Mouse (Mus musculus) cerebellum, postnatal 4 days (tissue): ENCODE results near the gene Rnf213.

Source experiments
- DNase-seq, 2 experiments: peaks; one replicate each; pipeline ENCODE4 v3.0.0; 2022; ENCODE audit warnings: low spot score in 2 of 2, mixed read lengths in 1 of 2

Rnf213 gene

DNA sequence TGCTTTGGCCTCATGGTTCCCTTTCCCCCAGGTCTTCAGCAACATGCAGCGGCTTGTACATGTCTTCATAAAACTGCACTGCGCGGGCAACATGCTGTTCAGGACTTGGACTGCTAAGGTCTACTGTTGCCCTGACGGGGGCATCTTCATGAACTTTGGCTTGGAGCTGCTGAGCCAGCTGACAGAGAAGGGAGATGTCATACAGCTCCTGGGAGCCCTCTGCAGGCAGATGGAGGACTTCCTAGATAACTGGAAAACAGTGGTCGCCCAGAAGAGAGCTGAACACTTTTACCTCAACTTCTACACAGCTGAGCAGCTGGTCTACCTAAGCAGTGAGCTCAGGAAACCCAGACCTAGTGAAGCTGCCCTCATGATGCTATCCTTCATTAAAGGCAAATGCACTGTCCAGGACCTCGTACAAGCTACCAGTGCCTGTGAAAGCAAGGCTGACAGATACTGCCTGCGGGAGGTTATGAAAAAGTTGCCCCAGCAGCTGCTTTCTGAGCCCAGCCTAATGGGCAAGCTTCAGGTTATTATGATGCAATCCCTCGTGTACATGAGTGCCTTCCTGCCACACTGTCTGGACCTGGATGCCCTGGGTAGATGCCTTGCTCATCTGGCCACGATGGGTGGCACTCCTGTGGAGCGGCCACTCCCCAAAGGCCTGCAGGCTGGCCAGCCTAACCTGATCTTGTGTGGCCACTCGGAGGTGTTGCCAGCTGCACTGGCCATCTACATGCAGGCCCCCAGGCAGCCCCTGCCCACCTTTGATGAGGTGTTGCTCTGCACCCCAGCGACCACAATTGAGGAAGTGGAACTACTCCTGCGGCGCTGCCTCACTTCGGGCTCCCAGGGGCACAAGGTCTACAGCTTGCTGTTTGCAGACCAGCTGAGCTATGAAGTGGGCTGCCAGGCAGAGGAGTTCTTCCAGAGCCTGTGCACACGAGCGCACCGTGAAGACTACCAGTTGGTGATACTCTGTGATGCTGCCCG lies 43.3 kb downstream of the Rnf213 start:
- peak in 1 of 2 experiments; percentile 9 for DNase-seq

DNA sequence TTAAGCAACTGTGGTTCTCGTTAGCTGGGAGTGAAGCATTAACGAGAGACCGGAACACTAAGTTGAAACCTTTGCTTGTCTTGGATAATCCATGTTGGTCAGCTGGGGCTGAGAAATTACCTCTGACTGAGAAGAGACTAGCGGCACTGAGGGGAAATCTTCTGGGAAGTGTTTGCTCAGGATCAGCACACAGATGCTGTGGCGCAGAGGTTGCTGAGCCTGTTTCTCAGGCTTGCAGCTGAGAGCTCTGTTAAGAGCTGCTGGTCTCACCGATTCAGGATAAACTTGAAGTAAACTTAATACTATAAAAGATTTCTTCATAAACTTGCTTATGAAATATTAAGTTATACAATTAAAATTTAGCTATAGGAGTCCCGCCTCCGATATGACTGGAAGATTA lies 45.9 kb downstream of the Rnf213 start:
- DNase-seq: no peak

DNA sequence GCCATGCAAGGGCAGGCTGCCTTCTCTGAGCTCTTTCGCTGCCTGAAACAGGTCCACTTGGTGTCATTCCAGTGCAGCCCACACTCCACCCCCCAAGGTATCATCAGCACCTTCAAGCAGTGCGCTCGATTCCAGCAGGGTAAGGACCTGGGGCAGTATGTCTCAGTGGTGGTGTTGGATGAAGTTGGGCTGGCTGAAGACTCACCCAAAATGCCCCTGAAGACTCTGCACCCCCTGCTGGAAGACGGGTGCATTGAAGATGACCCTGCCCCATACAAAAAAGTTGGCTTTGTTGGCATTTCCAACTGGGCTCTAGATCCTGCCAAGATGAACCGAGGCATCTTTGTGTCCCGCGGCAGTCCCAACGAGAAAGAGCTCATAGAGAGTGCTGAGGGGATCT lies 49.3 kb downstream of the Rnf213 start:
- no peak for DNase-seq

DNA sequence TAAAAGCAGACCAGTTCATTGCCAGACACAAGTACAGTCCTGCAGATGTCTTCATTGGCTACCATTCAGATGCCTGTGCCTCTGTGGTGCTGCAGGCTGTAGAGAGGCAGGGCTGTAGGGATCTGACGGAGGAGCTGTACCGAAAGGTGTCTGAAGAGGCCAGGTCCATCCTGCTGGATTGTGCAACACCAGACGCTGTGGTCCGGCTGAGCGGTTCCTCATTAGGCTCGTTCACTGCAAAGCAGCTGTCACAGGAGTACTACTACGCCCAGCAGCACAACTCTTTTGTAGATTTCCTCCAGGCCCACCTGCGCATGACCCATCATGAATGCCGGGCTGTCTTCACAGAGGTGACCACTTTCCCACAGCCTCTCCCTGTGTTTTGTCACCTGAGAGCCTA lies 50.5 kb downstream of the Rnf213 start:
- no peak for DNase-seq

DNA sequence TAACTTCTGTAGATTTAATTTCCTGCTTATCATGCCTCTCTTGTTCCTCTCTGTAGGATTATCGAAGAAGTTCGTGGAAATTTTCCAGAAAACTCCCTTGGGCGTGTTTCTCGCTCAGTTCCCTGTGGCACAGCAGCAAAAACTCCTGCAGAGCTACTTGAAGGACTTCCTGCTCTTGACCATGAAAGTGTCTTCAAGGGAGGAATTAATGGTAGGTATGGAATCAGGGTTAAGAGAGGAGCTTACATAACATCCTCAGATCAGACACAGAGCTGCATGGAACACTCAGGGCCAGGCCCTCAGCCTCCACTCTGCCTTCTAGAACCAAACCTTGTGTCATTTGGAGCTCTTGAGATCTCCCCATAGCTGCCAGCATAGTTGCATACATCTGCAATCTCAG lies 63.2 kb downstream of the Rnf213 start:
- DNase-seq: no peak

DNA sequence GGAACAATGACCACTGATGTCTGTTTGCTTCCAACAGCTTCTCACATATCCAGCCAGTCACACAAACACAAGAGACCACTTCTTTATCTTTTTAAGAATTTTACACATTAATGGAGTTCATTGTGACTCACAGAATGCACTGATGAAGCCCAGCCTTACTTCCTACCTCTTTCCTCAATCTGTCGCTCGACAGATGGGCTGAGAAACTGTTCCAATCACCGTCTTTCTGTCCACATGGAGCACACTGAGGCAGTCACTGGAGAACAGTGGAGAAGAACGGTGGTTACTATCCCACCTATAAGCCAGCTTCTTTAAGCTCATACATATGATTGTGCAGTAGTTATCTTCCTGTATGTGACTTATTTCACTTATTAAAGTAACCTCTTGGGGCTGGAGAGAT lies 85.0 kb downstream of the Rnf213 start:
- no peak for DNase-seq

DNA sequence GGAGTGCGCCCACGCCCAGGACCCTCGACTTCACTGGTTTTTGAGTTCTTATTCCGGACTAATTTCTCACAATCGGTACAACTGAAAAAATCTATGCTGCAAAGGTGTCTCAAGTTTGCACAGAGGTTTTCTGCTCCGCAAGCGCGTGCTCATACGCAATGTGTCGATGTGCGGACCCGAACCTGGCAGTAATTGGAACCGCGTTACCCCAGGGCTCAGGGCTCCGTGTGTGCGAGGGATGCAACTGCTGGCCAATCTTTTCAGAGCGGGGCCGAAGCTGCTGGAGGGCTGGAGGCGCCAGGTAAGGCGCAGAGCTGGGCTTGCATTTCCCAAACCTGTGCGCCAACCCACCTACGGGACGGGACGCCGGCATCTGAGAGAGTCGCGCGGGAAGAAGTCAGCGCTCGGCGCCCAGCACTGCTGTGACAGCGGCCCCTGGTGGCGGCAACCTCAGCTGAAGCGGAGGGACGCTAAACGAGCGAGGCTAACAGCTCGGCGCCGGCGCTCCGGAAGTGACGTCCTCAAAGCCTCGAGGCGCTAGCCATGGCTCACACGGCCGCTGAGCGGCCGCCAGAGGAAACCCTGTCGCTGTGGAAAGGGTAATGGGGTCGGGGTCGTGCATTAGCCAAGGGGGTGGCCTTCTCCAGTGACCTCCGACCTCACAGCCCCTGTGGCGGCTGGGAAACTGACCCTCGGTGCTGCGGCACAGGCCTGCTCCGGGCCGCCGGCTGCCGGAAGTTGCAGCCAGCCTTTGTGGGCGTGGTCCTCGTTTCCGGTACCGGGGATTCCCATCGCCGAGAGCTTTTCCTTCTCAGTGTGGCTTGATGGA lies 98.2 kb downstream of the Rnf213 start, which contains the start of gene Endov:
Gene Endov, plus strand, starts transcription at position 487 of the 829 bp plus-strand sequence.
- peak; percentile 100 for DNase-seq

DNA sequence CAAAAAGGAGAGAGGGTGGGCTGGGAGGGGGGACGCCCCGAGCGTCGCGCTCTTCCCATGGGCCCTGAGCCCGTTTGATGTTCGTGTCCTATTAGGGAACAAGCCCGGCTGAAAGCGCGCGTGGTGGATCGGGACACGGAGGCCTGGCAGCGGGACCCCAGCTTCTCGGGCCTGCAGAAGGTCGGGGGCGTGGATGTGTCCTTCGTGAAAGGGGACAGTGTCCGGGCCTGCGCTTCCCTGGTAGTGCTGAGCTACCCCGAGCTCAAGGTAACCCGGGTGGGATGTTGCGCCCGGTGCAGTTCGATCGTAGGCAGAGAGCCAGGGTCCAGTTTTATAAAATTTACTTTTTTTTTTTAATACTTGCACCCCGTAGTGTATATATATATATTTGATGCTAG lies 98.8 kb downstream of the Rnf213 start:
- no peak for DNase-seq

DNA sequence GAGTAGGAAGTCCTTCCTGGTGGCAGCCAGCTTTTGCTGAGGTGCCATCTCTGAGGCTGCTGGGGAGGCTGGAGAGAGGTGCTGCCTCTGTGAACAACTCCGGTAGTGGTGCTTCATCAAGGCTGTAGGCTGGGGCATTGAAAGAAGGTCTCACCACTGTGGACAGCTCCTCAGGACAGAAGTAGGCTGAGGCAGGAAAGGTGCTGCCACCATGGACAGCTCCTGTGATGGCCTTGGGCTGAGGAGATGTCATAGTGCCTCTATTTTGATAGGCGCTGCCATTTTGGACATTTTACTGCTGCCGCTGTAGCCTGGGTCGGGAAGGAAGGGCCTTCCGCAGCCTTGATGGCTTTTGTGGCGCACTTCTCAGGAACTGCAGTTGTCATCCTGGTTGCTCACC lies 99.9 kb downstream of the Rnf213 start:
- DNase-seq: no peak

DNA sequence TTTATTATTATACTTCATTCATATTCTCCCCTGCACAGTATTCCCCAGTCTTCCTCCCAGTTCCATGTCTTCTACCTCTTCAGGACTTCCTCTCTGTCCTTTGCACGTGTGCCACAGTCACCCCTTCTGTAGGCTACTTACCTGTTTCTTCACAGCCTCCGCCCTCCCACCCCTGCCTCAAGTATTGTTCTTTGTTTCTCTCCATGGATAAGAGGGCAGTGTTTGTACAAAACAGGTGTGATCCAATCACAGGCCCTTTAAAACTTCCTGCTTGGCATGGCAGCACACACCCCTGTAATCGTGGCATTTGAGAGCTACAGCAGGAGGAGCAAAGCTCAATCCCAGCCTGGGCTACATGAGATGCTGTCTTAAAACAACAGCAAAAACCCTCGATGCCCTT lies 100.6 kb downstream of the Rnf213 start:
- DNase-seq: no peak

DNA sequence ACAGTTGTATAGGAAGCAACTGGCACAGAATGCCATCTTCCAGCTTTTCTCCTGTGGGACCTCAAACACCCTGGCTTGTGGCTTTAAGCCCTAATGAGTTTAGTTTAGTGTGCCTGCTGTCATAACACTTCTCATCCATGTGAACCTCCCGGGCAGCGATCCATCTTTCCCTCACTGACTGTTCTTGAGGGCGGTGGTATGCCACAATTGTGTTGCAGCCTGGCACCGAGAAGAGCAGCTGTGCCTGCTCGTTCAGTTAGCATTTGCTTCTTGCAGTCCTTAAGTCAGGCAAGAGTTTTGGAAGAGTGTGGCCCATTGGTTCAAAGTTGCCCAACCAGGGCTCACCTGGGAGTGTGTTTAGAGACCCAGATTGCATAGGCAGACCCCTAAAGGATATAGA lies 103.2 kb downstream of the Rnf213 start:
- no peak for DNase-seq

DNA sequence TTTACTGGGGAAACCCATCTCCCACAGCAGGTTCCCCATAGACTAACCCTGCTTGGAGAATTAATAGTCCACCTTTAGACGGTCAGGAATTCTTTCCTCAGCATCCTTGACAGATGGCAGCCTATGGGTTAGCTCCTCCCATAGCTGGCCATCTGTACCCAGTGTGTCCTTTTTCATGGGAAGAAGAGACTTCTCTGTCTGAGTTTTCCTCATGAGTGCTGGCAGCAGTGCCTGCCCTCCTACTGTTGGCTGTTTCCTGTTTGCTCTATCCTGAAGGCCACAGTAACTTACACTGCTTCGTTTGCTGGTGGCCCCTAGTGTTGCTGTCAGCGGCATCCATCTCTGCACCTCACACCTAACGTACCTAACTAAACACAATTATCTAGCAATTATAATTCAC lies 104.6 kb downstream of the Rnf213 start:
- DNase-seq: no peak

DNA sequence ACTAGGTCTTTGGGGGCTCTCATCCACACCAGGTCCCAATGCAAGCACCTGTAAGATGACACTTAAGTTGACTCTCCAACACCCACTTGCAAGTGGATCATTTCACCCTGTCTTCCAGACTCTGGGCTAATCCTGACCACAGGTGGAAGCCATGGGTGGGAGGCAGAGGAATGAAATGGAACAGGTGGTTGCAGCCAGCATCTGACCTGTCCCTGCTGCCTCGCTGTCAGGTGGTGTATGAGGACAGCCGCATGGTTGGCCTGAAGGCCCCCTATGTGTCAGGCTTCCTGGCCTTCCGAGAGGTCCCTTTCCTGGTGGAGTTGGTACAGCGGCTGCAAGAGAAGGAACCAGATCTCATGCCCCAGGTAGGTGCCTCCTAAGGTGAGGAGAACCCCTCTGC lies 106.4 kb downstream of the Rnf213 start:
- DNase-seq: no peak

DNA sequence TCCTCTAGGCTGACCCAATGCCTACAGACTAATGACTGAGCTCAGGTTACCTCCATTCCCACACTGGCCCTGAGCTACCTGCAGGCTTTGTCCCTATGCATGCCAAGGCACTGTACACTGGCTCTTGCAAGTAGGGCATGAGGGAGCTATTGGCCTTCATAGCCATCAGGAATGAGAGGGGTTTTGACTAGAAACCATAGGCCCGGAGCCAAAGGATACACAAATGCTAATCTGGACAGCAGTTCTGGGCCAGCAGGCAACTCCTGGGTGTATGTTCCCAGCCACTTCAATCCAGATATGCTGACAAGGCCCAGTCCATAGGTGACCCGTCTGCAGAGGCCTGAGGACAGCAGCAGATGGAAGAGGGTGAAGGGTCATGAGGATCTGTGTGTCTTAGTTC lies 107.1 kb downstream of the Rnf213 start:
- no peak for DNase-seq

DNA sequence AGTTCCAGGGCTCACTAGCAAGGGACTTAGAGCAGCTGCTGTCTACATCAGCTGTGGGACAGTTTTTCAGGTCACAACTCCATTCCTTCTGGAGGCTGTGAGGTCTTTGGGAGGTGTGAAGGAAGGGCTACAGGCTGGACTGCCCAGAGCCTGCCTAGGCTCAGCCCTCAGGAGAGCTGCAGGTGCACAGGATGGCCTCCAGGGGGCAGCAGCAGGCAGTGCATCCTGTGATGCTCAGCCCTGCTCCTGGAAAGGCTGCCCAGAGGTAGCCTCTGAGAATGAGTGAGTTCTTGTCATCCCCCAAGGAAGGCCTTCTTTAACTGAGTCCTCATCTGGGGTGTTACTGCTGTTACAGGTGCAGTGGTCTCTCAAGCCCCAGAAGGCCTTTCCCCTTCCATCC lies 110.8 kb downstream of the Rnf213 start:
- DNase-seq: peak; percentile 74 to 86

DNA sequence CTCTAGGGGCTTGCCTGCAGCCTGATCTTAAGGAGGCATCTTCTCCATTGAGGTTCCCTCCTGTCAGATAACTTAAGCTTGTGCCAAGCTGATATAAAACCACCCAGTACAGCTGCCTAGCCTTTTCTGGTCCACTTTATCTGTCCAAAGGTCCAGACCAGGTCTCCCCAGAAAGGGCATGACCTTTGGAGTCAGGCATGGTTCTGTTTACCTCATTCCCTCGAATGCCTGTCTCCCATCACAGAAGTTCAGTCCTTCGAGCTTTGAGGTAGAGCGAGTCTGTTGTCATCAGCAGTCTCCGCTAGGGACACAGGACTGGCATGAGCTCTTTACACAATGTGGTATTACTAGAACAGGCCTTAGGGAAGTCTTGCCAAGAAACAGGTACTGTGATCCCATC lies 113.5 kb downstream of the Rnf213 start:
- DNase-seq: no peak

DNA sequence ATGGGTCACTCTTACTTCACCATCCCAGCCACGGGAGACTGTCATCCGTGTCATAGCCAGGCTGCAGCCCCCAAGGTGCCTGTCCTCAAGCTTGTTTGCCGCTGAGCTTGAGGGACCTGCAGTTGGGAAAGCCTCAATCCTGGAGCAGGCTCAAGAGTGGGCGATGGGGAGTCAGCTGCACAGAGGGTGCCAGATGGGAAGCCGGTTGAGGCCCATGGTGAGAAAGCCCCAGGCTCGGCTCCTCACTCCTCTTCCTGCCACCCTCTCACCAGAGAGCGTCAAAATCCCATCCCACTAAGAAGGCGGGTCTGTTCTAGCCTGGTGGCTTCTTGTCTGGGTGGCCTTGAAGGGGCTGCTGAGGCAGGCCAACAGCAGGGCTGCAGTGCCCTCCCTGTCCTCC lies 114.9 kb downstream of the Rnf213 start:
- DNase-seq: no peak

DNA sequence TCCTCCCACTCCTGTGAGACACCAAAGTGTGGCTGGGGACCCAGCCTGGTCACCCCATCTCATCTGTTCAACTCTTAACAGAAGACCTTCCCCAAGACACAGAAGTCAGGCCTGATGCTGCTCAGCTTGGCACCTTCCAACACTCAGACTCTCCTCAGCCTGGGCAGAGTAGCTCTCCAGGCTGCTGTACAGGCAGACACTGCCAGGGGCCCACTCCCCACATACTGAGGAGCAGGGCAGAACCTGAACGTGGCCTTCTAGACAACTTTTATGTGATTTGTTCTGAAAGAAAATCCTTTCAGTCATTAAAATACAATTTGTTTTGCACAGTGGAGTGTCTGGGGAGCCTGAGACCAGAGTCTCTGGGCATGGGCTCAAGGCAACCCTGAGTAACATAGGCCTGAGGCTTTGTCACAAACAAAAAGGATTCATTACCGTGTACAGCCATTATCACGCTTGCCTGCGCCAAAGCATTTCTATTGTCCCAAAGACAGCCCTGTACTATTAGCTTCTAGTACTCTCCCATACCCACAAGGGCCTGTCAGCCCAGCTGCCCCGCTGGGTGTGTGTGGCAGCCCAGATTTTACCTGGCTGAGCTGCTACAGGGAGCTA lies 116.4 kb downstream of the Rnf213 start:
- DNase-seq: no peak

DNA sequence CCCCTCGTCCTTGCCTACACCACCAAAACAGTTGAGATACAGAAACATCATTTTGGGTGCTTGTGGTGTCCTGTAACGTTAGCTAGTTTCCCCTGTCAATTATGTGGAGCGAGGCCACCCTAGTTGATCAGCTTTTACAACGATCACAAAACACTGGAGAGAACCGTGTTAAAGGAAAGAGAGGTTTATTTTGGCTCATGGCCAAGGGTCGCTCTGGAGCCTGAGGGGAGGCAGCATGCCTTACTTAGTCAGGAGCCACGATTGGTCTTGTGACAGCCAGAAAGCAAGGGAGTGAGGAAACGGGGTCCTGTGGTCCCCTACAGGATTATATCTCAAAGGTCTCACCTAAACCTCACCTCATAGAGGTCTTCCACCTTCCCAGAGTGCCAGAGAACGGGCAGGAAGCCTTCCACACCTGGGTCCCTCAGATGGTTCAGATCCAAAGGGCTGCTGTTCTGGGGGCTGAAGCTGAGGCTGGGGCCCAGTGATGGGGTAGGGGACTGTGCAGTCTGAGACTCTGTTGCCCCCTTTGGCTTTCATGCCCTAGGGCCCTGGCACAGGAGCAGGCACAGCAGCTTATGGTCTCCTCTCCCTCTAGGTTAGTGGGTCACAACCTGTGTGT lies 120.2 kb downstream of the Rnf213 start:
- no peak for DNase-seq

DNA sequence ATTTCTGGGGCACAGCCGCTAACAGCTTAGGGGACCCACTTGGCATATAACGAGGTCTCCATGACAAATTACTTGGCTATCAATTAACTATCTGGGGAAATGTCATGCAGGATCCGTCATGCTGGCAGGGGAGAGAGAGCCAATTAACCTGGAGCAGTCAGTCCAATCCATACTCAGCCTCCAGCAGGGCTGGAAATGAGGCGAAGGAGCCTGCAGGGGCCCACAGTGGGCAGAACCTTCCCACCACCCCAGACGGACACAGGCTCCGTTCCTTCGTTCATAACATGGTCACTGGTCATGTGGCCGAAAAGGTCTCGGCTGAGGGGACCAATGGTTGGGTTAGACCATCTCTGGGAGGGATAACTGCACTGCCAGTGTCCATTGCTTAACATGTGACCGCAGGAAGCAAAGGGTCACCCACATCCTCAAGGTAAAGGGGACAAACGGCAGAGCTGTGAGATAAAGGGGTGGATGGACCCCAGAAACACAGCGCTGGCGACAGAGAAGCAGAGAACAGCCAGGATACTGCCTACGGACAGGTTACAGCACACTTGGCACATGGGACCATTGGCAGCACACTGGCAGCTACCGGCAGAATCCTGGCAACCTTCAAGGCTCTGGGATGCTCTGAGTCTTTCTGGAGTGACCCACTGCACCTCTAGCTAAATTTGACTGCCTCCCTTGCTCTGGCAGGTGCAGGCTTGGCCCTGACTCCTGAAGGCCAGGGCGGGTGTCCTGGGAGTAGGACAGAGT lies 121.4 kb downstream of the Rnf213 start:
- no peak for DNase-seq
